Mouse (Mus musculus) layer of hippocampus, postnatal 25 days (tissue): ENCODE results near the gene Kctd5. TPM values are rescaled to one million over a fixed set of nuclear protein-coding genes. Genes with fewer than 3 reads are reported as not detected.

Experiments
- microRNA-seq, 2 experiments: library from miRNA; unstranded; fragments of <30 nt; microRNA quantifications; one replicate each; pipeline ENCODE4 v1.2.0; 2021
- total RNA-seq, 2 experiments: library from RNA; stranded (reverse); gene quantifications; 2 replicates each; pipeline ENCODE4 v1.2.3; 2021

The Kctd5 gene
- total RNA-seq, 2 experiments from 2014 or later = 30.7 to 34.9 TPM

Small RNA genes lying within 50 kb of the gene (microRNA-seq; reads per million reads assigned to microRNA genes)
- gene Gm27700 = 0 reads per million in 2 experiments

Other genes starting within 250 kb of the Kctd5 start
- 100 to 1,000 TPM; 381 to 387 TPM for gene Elob, start 244.3 kb downstream of the Kctd5 start, total RNA-seq
- gene Prss33, start 237.4 kb downstream of the Kctd5 start, total RNA-seq = not detected
- not detected for gene Prss32, start 229.6 kb downstream of the Kctd5 start, total RNA-seq
- gene Prss41, start 229.3 kb downstream of the Kctd5 start, total RNA-seq = 1 to 10 TPM; 1.8 to 2.0 TPM
- not detected for gene Prss21, start 205.4 kb downstream of the Kctd5 start, total RNA-seq
- gene Dcpp1, start 192.6 kb downstream of the Kctd5 start, total RNA-seq = not detected
- gene Dcpp2, start 192.6 kb downstream of the Kctd5 start, total RNA-seq = not detected
- gene Dcpp3, start 156.0 kb downstream of the Kctd5 start, total RNA-seq = not detected
- gene Sbp, start 131.8 kb downstream of the Kctd5 start, total RNA-seq = not detected
- gene Sbpl, start 118.2 kb downstream of the Kctd5 start, total RNA-seq = not detected
- gene Prss30, start 92.9 kb downstream of the Kctd5 start, total RNA-seq = under 1 TPM in 1 of 2 experiments, not detected in 1; 0.23 TPM
- gene Prss22, start 75.4 kb downstream of the Kctd5 start, total RNA-seq = not detected
- gene Prss27, start 35.3 kb downstream of the Kctd5 start, total RNA-seq = not detected
- 100 to 1,000 TPM; 102 to 108 TPM for gene Pdpk1, start 77.4 kb upstream of the Kctd5 start, total RNA-seq
- 10 to 100 TPM; 36.3 to 38.4 TPM for gene Amdhd2, start 90.3 kb upstream of the Kctd5 start, total RNA-seq
- gene Atp6v0c, start 96.2 kb upstream of the Kctd5 start, total RNA-seq = 1,000 to 10,000 TPM; 1,231 to 1,342 TPM
- gene Tbc1d24, start 132.1 kb upstream of the Kctd5 start, total RNA-seq = 10 to 100 TPM; 60.1 to 64.2 TPM
- 10 to 100 TPM; 10.8 to 11.0 TPM for gene Ntn3, start 136.0 kb upstream of the Kctd5 start, total RNA-seq
- 10 to 100 TPM in 1 of 2 experiments, 1 to 10 TPM in 1; 8.4 to 10.0 TPM for gene Tedc2, start 147.4 kb upstream of the Kctd5 start, total RNA-seq
- 1 to 10 TPM; 4.1 to 6.6 TPM for gene Ccnf, start 178.0 kb upstream of the Kctd5 start, total RNA-seq